Mouse (Mus musculus) inflammation-experienced regulatory T-cells, adult 6 months (primary cell): ENCODE results near the gene Ptcd3. TPM values are rescaled to one million over a fixed set of nuclear protein-coding genes. Genes with fewer than 3 reads are reported as not detected.
"Not testable (repeated sequence)": the region's sequence is repeated elsewhere in the genome, so short reads cannot be mapped to it uniquely, and the experiment has no call there.

ENCODE experiments used
- ATAC-seq: one replicate; pipeline ENCODE4 v1.8.0; 2017
- polyA plus RNA-seq, 3 experiments: library from polyadenylated mRNA; unstranded; fragments of 100-300 nt; shearing (Covaris generic); gene quantifications; one replicate each; pipeline ENCODE4 v1.2.1; 2017

The Ptcd3 gene
- polyA plus RNA-seq, 3 experiments from 2014 or later: 61.1 to 98.6 (median 94.1) TPM

- ATAC-seq: peak; percentile 33
These were observed 39.7 kb downstream of the Ptcd3 start for GRCm38 (mm10) chr6:71868809-71869208.

GRCm38 (mm10) chr6:71867751-71868150 is 40.8 kb downstream of the Ptcd3 start:
- no peak for ATAC-seq

- not testable (repeated sequence) for ATAC-seq
These were observed 61.6 kb downstream of the Ptcd3 start for GRCm38 (mm10) chr6:71846906-71847305.

DNA sequence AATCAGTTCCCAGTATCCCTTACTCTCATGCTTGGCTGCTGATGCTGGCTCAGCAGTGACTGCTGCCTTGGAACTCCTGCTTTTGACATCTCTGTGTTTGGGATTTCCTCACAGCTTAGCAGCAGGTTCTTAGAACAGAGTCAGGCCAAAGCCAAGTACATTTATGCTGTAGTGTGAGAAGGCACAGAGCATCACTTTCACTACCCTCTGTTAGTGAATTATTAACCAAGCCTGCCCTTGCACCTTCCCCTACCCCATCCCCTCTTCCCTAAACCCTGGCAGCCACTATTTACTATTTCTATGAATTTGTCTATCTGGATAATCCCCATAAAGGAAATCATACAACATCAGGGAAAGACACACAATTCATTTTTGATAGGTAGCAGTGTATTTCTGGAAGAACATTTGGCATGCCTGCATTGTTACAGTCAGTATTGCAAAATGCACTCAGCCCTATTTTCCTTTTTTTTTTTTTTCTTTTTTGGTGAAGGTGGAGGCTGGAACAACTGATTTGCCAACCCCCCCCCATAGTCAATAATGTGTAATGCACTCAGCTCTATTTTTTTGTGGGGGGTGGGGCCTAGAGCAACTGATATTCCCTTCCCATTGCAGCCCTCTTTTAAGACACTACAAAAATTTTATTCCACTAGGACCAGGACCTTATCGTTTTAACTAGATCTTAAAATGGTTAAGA is 67.8 kb downstream of the Ptcd3 start:
- ATAC-seq: no peak

DNA sequence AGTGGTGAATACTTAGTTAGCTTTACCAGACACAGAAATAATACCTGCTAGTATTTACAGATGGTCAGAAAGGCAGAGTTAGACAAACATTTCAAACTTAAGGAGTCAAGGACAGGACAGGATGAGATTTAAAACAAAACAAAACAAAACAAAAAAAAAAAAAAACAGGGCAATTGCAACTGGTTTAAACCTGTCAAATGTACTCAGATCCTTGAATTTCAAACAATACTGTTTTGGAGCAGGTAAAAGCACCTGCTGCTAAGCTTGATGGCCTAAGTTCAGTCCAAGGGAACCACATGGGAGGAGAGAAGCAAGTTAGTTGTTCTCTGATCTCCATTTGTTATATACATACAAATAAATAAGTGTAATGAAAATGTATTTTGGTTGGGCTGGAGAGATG is 68.7 kb downstream of the Ptcd3 start:
- ATAC-seq: no peak

DNA sequence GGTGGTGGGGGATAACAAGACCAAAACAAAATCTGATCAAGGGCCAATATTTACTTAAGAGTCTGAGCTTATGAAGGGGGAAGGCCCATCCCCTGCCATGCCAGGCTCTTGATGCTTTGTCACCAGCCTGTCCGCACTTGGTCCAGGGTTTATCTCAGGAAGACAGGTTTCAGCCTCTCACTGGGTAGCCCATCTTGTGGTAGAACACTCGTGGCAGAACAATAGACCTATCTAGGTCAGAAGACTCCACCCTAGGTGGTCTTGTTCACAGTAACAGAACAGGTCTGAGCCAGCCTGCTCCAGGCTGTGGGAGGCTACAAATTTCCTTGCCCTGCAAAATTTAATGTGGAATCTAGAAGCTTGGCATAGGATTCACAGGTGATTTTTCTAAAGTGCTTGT is 71.7 kb downstream of the Ptcd3 start:
- ATAC-seq: no peak

DNA sequence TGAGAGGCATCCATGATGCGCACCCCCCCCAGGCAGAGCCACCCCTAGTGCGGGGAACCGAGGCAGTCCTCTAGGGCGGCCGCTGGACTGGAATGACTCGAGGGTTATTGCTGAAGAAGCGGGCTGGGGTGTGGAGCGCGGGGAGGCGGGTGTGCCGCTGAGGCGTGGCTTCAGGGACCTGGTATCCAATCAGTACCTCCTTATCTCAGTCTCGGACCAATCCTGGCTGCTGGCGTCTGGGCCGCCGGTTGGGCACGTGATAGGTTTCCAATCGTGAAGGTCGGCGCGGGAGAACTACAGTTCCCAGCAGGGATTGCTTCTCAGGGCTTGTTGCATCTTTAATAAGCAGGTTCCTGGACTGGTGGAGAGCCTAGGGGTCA is 77.0 kb downstream of the Ptcd3 start:
- peak; percentile 98 for ATAC-seq

DNA sequence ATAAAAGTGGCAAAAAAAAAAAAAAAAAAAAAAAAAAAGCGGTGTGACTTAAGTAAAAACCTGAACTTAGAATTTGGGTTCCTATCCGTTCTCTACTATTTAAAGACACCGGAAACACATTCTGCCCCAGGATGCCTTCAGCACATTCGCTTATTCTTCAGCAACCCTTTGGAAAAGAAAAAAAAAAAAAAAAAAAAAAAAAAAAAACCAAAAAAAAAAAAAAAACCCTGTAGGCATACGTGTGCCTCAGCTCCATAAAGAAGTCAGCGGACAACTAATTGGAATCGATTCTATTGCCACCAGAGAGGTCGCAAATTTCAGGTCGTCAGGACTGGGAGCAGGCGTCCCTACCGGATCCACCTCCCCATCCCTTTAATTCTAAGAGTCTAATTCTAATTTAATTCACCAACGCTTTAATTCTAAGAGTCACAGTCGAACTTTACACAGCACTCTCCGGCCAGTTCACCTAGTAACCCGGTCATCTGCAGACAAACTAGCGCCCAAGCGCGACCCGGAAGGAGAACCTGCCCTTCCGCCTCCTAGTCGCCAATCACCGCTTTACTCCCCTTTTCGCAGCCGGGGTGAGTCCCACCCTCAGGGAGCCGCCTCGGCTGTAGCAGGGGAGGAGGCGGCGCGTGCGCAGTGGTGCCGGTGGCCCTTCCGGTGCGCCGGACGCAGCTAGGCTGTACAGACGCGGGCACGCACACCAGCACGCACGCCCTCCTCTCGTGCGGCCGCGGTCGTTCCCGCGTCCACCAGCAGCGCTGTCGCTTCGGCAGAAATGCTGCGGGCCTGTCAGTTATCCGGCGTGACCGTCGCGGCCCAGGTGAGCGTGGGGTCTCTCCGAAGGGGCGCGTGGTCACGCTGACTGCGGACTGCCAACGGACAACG is 77.6 kb downstream of the Ptcd3 start, which contains the start of gene Immt:
TSS of gene Immt (plus strand) at position 642 of the 891 bp plus-strand sequence.
- peak; percentile 82 for ATAC-seq

Other genes with a start within 250 kb of the Ptcd3 start
- gene Reep1, start 201.2 kb downstream of the Ptcd3 start, polyA plus RNA-seq: under 1 TPM in 2 of 3 experiments, not detected in 1; 0.55 to 0.59 TPM
- gene Mrpl35, start 81.8 kb downstream of the Ptcd3 start, polyA plus RNA-seq: 10 to 100 TPM; 61.2 to 73.9 (median 67.8) TPM
- 100 to 1,000 TPM; 107 to 131 (median 127) TPM for gene Immt, start 77.4 kb downstream of the Ptcd3 start, polyA plus RNA-seq
- 10 to 100 TPM; 13.8 to 27.4 (median 21.5) TPM for gene Polr1a, start 303 bp upstream of the Ptcd3 start, polyA plus RNA-seq
- under 1 TPM; 0.73 to 0.91 (median 0.74) TPM for gene St3gal5, start 188.8 kb upstream of the Ptcd3 start, polyA plus RNA-seq